Mouse (Mus musculus) forebrain, embryonic 14.5 days (tissue): ENCODE measurements at regions not wholly inside any gene's neighbourhood (a gene's known extent, or its start where the extent isn't known, plus 50 kb on each side); places are given as distances from the start of the nearest gene placed in this dataset.

Experiments used
- ATAC-seq: fragments of 200-750 bp; cut with Nextera tagmentation; 2 replicates; pipeline ENCODE4 v1.8.0; 2017; ENCODE audit warnings: mild to moderate bottlenecking, moderate library complexity
- DNase-seq: peaks from one replicate; pipeline ENCODE4 v3.0.0-alpha.2; 2015; ENCODE audit warnings: low spot score
- H3K27ac ChIP-seq: fragments of 300-500 bp; sonication (generic); 2 replicates; pipeline ENCODE4 v1.5.1; 2014; ENCODE audit warnings: low read depth, mild to moderate bottlenecking, control low read depth, low read length, moderate library complexity
- H3K27me3 ChIP-seq: fragments of 300-500 bp; sonication (generic); replicated peaks from 2 replicates; pipeline ENCODE4 v1.6.1; 2014; ENCODE audit warnings: low read length, control low read depth, mixed read lengths; ENCODE audit not compliant: control insufficient read depth, insufficient read depth
- H3K36me3 ChIP-seq: fragments of 300-500 bp; sonication (generic); 2 replicates; pipeline ENCODE4 v1.6.1; 2014; ENCODE audit warnings: low read length, control low read depth; ENCODE audit not compliant: control insufficient read depth, insufficient read depth
- H3K4me1 ChIP-seq: fragments of 300-500 bp; sonication (generic); 2 replicates; pipeline ENCODE4 v1.6.1; 2014; ENCODE audit warnings: antibody characterized with exemption, low read length, control low read depth; ENCODE audit not compliant: control insufficient read depth, insufficient read depth
- H3K4me2 ChIP-seq: fragments of 300-500 bp; sonication (generic); 2 replicates; pipeline ENCODE4 v1.6.1; 2014; ENCODE audit warnings: mild to moderate bottlenecking, control low read depth, low read length
- H3K4me3 ChIP-seq: fragments of 300-500 bp; sonication (generic); 2 replicates; pipeline ENCODE4 v1.5.1; 2014; ENCODE audit warnings: low read depth, low read length, control low read depth
- H3K9ac ChIP-seq: fragments of 300-500 bp; sonication (generic); 2 replicates; pipeline ENCODE4 v1.6.1; 2014; ENCODE audit warnings: mild to moderate bottlenecking, low read length, control low read depth, moderate library complexity
- H3K9me3 ChIP-seq: fragments of 300-500 bp; sonication (generic); replicated peaks from 2 replicates; pipeline ENCODE4 v1.6.1; 2016; ENCODE audit warnings: low read length, control low read depth, mixed read lengths; ENCODE audit not compliant: control insufficient read depth
- WGBS: fragments of 180-500 bp; shearing (Covaris S2); extraction: QIAGEN DNeasy Blood & Tissue Kit; methylation state at CpG from one replicate; pipeline ENCODE4 v1.1.7; 2014; 5-methylcytosine and 5-hydroxymethylcytosine counted together

- H3K36me3 ChIP-seq: no peaks in the 10 kb centered on the region
- H3K4me1 ChIP-seq: peaks cover 5% of the 10 kb centered on the region; the same call in 1 of the 2 replicates
- H3K9ac ChIP-seq: no peak overlapping the region
- no peak for ATAC-seq
- WGBS: 78% methylated on average over 3 of the region's 3 CpGs
- H3K4me2 ChIP-seq: no peak overlapping the region
- H3K27ac ChIP-seq: no peak overlapping the region
- H3K9me3 ChIP-seq: no peaks in the 10 kb centered on the region
- no peak for DNase-seq
- no peak overlapping the region for H3K4me3 ChIP-seq
- no peaks in the 10 kb centered on the region for H3K27me3 ChIP-seq
Observed at GRCm38 (mm10) chr8:31755737-31756136, 1672.8 kb upstream of the 5930422O12Rik start.

- Histone ChIP-seq H3K27ac (no peak overlapping the region), H3K36me3 (no peaks in the 10 kb centered on the region), H3K4me1 (no peaks in the 10 kb centered on the region), H3K27me3 (no peaks in the 10 kb centered on the region), H3K4me3 (no peak overlapping the region), H3K9me3 (no peaks in the 10 kb centered on the region), H3K9ac (no peak overlapping the region), H3K4me2 (no peak overlapping the region)
- 89% methylated on average over 6 of the region's 6 CpGs for WGBS
- ATAC-seq: no peak
- no peak for DNase-seq
Observed at GRCm38 (mm10) chr8:31762091-31762490, 1666.4 kb upstream of the 5930422O12Rik start.
